Mouse (Mus musculus) embryonic facial prominence, embryonic 15.5 days (tissue): ENCODE data around the gene Col6a2. TPM values are rescaled to one million over a fixed set of nuclear protein-coding genes. Genes with fewer than 3 reads are reported as not detected.
A peak's percentile ranks its signal among the peaks of the same experiment; 100 is the strongest.

Experiments used
- ATAC-seq: fragments of 200-750 bp; cut with Nextera tagmentation; 2 replicates; pipeline ENCODE4 v1.8.0; 2017; ENCODE audit warnings: low read depth, moderate TSS enrichment; ENCODE audit not compliant: insufficient number of reproducible peaks, low FRiP score, low TSS enrichment
- H3K27ac ChIP-seq: fragments of 300-500 bp; sonication (generic); replicated peaks from 2 replicates; pipeline ENCODE4 v1.5.1; 2015; ENCODE audit warnings: mild to moderate bottlenecking, inconsistent platforms
- H3K27me3 ChIP-seq: fragments of 300-500 bp; sonication (generic); 2 replicates; pipeline ENCODE4 v1.6.1; 2015; ENCODE audit warnings: inconsistent platforms
- H3K36me3 ChIP-seq: fragments of 300-500 bp; sonication (generic); 2 replicates; pipeline ENCODE4 v1.6.1; 2015; ENCODE audit warnings: mild to moderate bottlenecking, inconsistent platforms
- H3K4me1 ChIP-seq: fragments of 300-500 bp; sonication (generic); 2 replicates; pipeline ENCODE4 v1.6.1; 2015; ENCODE audit warnings: inconsistent platforms
- H3K4me2 ChIP-seq: fragments of 300-500 bp; sonication (generic); replicated peaks from 2 replicates; pipeline ENCODE4 v1.6.1; 2015; ENCODE audit warnings: mild to moderate bottlenecking, inconsistent platforms
- H3K4me3 ChIP-seq: fragments of 300-500 bp; sonication (generic); replicated peaks from 2 replicates; pipeline ENCODE4 v1.5.1; 2015; ENCODE audit warnings: mild to moderate bottlenecking, inconsistent platforms
- H3K9ac ChIP-seq: fragments of 300-500 bp; sonication (generic); 2 replicates; pipeline ENCODE4 v1.6.1; 2015; ENCODE audit warnings: inconsistent platforms
- H3K9me3 ChIP-seq: fragments of 300-500 bp; sonication (generic); replicated peaks from 2 replicates; pipeline ENCODE4 v1.6.1; 2016; ENCODE audit warnings: inconsistent platforms
- WGBS: fragments of 180-500 bp; shearing (Covaris S2); methylation state at CpG from one replicate; pipeline ENCODE4 v1.1.7; 2015; 5-methylcytosine and 5-hydroxymethylcytosine counted together
- polyA plus RNA-seq: library from polyadenylated mRNA; unstranded; fragments of >200 nt; fragmentation: Nextera tagmentation; extraction: Ambion mirVana; gene quantifications from 2 replicates; pipeline ENCODE4 v1.2.1, GENCODE M21; 2015

Col6a2 gene
- polyA plus RNA-seq, 1 experiment from 2014 or later, result 390 TPM

- H3K36me3 ChIP-seq, result no peaks in the 10 kb centered on the region
- H3K27me3 ChIP-seq, result no peaks in the 10 kb centered on the region
- peak overlapping the region; percentile 93 for H3K27ac ChIP-seq
- H3K4me2 ChIP-seq, result no peak overlapping the region
- H3K9ac ChIP-seq, result no peak overlapping the region
- WGBS, result 56% methylated on average over 5 of the region's 5 CpGs
- no peaks in the 10 kb centered on the region for H3K9me3 ChIP-seq
- ATAC-seq, result peak; percentile 40; the same call in 1 of the 2 replicates
- H3K4me1 ChIP-seq, result peaks cover 46% of the 10 kb centered on the region
- no peak overlapping the region for H3K4me3 ChIP-seq
These were observed 11.2 kb upstream of the Col6a2 start for GRCm38 (mm10) chr10:76634584-76634983.

GRCm38 (mm10) chr10:76634094-76634571 is 10.7 kb upstream of the Col6a2 start:
- Histone ChIP-seq H3K27ac (peak overlapping the region; percentile 93), H3K36me3 (no peaks in the 10 kb centered on the region), H3K27me3 (no peaks in the 10 kb centered on the region), H3K9ac (no peak overlapping the region), H3K4me2 (no peak overlapping the region), H3K4me1 (peaks cover 46% of the 10 kb centered on the region), H3K4me3 (no peak overlapping the region), H3K9me3 (no peaks in the 10 kb centered on the region)
- peak; percentile 61 for ATAC-seq
- 21% methylated on average over 7 of the region's 7 CpGs for WGBS

- Histone ChIP-seq H3K4me2 (no peak overlapping the region), H3K4me3 (no peak overlapping the region), H3K9ac (no peak overlapping the region), H3K9me3 (no peaks in the 10 kb centered on the region), H3K4me1 (peaks cover 46% of the 10 kb centered on the region), H3K27me3 (no peaks in the 10 kb centered on the region), H3K36me3 (no peaks in the 10 kb centered on the region), H3K27ac (peak overlapping the region; percentile 93)
- 39% methylated on average over 8 of the region's 8 CpGs for WGBS
- ATAC-seq, result peak; percentile 51; the same call in 1 of the 2 replicates
These were observed 9.2 kb upstream of the Col6a2 start for GRCm38 (mm10) chr10:76632630-76633029.

GRCm38 (mm10) chr10:76630657-76631056 is 7.2 kb upstream of the Col6a2 start:
- 0 out of 2 replicates have a peak overlapping the region, but pooled peaks have one; percentile 44 for H3K27ac ChIP-seq
- H3K27me3 ChIP-seq, result no peaks in the 10 kb centered on the region
- no peaks in the 10 kb centered on the region for H3K36me3 ChIP-seq
- no peak overlapping the region for H3K9ac ChIP-seq
- no peak overlapping the region for H3K4me3 ChIP-seq
- no peak for ATAC-seq
- peaks cover 35% of the 10 kb centered on the region for H3K4me1 ChIP-seq
- no peaks in the 10 kb centered on the region for H3K9me3 ChIP-seq
- H3K4me2 ChIP-seq, result no peak overlapping the region
- 73% methylated on average over 1 of the region's 1 CpGs for WGBS

GRCm38 (mm10) chr10:76627714-76628113 is 4.3 kb upstream of the Col6a2 start:
- no peak overlapping the region; the same call in 1 of the 2 replicates for H3K27ac ChIP-seq

GRCm38 (mm10) chr10:76624903-76625302 is 1.5 kb upstream of the Col6a2 start:
- Histone ChIP-seq H3K9ac (no peak overlapping the region), H3K4me1 (peaks cover 44% of the 10 kb centered on the region), H3K27ac (0 out of 2 replicates have a peak overlapping the region, but pooled peaks have one; percentile 22), H3K36me3 (no peaks in the 10 kb centered on the region), H3K4me2 (no peak overlapping the region), H3K4me3 (no peak overlapping the region), H3K27me3 (no peaks in the 10 kb centered on the region), H3K9me3 (no peaks in the 10 kb centered on the region)
- WGBS, result 72% methylated on average over 7 of the region's 7 CpGs
- no peak for ATAC-seq

More at GRCm38 (mm10) chr10:76627714-76628113, 4.3 kb upstream of the Col6a2 start:
- Histone ChIP-seq H3K27me3 (no peaks in the 10 kb centered on the region), H3K9me3 (no peaks in the 10 kb centered on the region), H3K4me3 (no peak overlapping the region), H3K36me3 (no peaks in the 10 kb centered on the region), H3K4me1 (peaks cover 34% of the 10 kb centered on the region), H3K9ac (no peak overlapping the region), H3K4me2 (no peak overlapping the region)
- no peak for ATAC-seq
- WGBS, result 64% methylated on average over 5 of the region's 5 CpGs

- Histone ChIP-seq H3K9ac (no peak overlapping the region), H3K4me2 (peak overlapping the region; percentile 64), H3K36me3 (0 out of 2 replicates have a peak, but pooled peaks cover 3% of the 10 kb centered on the region), H3K9me3 (no peaks in the 10 kb centered on the region), H3K4me3 (peak overlapping the region; percentile 66), H3K27me3 (no peaks in the 10 kb centered on the region), H3K27ac (peak overlapping the region; percentile 83), H3K4me1 (peaks cover 45% of the 10 kb centered on the region)
- ATAC-seq, result peak; percentile 7; the same call in 1 of the 2 replicates
- 16% methylated on average over 7 of the region's 7 CpGs for WGBS
These were observed 304 bp upstream of the Col6a2 start for GRCm38 (mm10) chr10:76623734-76624133.

- H3K4me2 ChIP-seq, result peak overlapping the region; percentile 64
- peak overlapping the region; percentile 71 for H3K9ac ChIP-seq
- no peaks in the 10 kb centered on the region for H3K27me3 ChIP-seq
- peak overlapping the region; percentile 83 for H3K27ac ChIP-seq
- H3K4me3 ChIP-seq, result peak overlapping the region; percentile 66
- 54% methylated on average over 4 of the region's 4 CpGs for WGBS
- peaks cover 45% of the 10 kb centered on the region for H3K4me1 ChIP-seq
- H3K9me3 ChIP-seq, result no peaks in the 10 kb centered on the region
- ATAC-seq, result no peak
- 0 out of 2 replicates have a peak, but pooled peaks cover 7% of the 10 kb centered on the region for H3K36me3 ChIP-seq
These were observed 1.0 kb downstream of the Col6a2 start for GRCm38 (mm10) chr10:76622411-76622810.

GRCm38 (mm10) chr10:76612473-76612872 is 11.0 kb downstream of the Col6a2 start:
- Histone ChIP-seq H3K4me2 (no peak overlapping the region), H3K9me3 (no peaks in the 10 kb centered on the region), H3K27me3 (no peaks in the 10 kb centered on the region), H3K36me3 (peaks cover 81% of the 10 kb centered on the region), H3K4me3 (no peak overlapping the region), H3K4me1 (no peaks in the 10 kb centered on the region), H3K27ac (no peak overlapping the region), H3K9ac (no peak overlapping the region)
- 89% methylated on average over 7 of the region's 7 CpGs for WGBS
- ATAC-seq, result no peak

- no peak for ATAC-seq
- Histone ChIP-seq H3K4me3 (no peak overlapping the region), H3K4me1 (no peaks in the 10 kb centered on the region), H3K27me3 (no peaks in the 10 kb centered on the region), H3K4me2 (no peak overlapping the region), H3K9ac (no peak overlapping the region), H3K27ac (no peak overlapping the region), H3K9me3 (no peaks in the 10 kb centered on the region), H3K36me3 (peaks cover 85% of the 10 kb centered on the region)
- 86% methylated on average over 3 of the region's 3 CpGs for WGBS
These were observed 20.7 kb downstream of the Col6a2 start for GRCm38 (mm10) chr10:76602690-76603089.

- no peak overlapping the region for H3K4me2 ChIP-seq
- no peaks in the 10 kb centered on the region for H3K9me3 ChIP-seq
- H3K36me3 ChIP-seq, result peaks cover 29% of the 10 kb centered on the region
- no peak overlapping the region for H3K4me3 ChIP-seq
- H3K4me1 ChIP-seq, result 0 out of 2 replicates have a peak, but pooled peaks cover 3% of the 10 kb centered on the region
- no peak overlapping the region for H3K27ac ChIP-seq
- H3K9ac ChIP-seq, result no peak overlapping the region
- no peaks in the 10 kb centered on the region for H3K27me3 ChIP-seq
- ATAC-seq, result no peak
- WGBS, result 93% methylated on average over 31 of the region's 31 CpGs
These were observed 27.1 kb downstream of the Col6a2 start for GRCm38 (mm10) chr10:76596338-76596737.

GRCm38 (mm10) chr10:76590197-76590596 is 33.2 kb downstream of the Col6a2 start:
- ATAC-seq, result no peak
- Histone ChIP-seq H3K4me1 (0 out of 2 replicates have a peak, but pooled peaks cover 3% of the 10 kb centered on the region), H3K4me3 (no peak overlapping the region), H3K9ac (no peak overlapping the region), H3K27ac (no peak overlapping the region), H3K27me3 (no peaks in the 10 kb centered on the region), H3K9me3 (no peaks in the 10 kb centered on the region), H3K36me3 (no peaks in the 10 kb centered on the region), H3K4me2 (no peak overlapping the region)
- 69% methylated on average over 11 of the region's 11 CpGs for WGBS
